Mouse (Mus musculus) fibroblast of lung, adult 2 months (primary cell): Measurements from ENCODE around the gene Bcl2.

Experiments
- DNase-seq: peaks from one replicate; pipeline ENCODE4 v3.0.0-alpha.2; 2011; ENCODE audit warnings: low read depth

The Bcl2 gene

DNA sequence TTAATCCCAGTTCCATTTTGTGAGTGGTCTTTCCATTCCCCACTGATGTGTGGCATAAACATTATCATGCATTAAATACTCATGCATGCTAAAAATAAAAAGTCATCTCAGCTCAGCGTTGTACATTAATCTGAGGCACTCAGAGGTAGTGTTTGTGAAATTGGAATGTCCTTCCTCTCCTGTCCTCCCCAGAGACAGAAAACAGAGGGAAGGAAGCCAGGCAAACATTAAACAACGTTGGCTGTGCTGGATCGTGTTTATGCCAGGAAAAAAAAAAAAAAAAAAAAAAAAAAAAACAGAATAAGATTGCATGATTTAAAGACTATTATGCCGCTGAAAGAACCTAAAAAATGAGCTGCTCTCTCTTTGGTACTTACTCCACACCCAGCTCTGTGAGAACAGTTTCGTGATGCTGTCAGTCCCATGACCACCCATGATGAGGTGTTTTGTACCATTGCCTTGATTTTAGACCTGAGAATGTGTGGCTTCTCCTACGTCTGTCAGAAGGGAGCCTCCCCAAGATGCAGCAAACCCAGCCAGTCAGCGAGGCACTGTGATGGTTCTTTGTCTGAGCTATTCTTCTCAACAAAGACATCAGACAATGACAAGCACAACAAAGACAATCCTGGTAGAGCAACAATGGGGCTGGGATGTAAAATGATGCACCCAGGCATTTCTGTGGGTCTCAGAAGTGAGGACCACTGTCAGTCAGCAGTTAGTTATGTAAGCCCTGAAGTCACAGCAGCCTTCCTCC lies 200.0 kb downstream of the Bcl2 start:
- DNase-seq = no peak

GRCm38 (mm10) chr1:106513481-106513880 lies 200.6 kb downstream of the Bcl2 start:
- no peak for DNase-seq

- peak; percentile 18 for DNase-seq
Observed at GRCm38 (mm10) chr1:106511593-106511992, 202.5 kb downstream of the Bcl2 start.

- no peak for DNase-seq
Observed at GRCm38 (mm10) chr1:106507556-106507955, 206.5 kb downstream of the Bcl2 start.

DNA sequence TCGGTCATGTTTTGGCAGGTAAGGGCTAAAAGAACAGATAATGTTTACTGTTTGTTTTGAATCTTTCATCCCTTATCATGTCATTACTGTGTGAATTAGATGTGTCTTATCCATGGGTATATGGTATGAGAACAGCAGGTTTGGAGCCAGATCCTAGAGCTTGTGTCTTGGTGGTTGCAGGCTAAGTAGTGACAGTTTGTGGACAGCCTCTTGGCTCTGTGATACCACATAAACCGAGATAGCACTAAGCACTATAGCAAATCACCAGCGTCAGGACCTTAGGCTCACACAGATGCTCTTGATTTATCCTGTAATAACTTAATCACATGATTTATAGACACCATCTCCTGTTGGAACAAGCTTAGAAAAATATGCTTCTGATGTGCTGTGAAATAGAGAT lies 210.2 kb downstream of the Bcl2 start:
- no peak for DNase-seq

- DNase-seq = no peak
Observed at GRCm38 (mm10) chr1:106503407-106503806, 210.7 kb downstream of the Bcl2 start.

- no peak for DNase-seq
Observed at GRCm38 (mm10) chr1:106497999-106498398, 216.1 kb downstream of the Bcl2 start.
